Mouse (Mus musculus) liver, embryonic 14.5 days (tissue): ENCODE results near the gene Rbms1. TPM values are rescaled to one million over a fixed set of nuclear protein-coding genes. Genes with fewer than 3 reads are reported as not detected.

ENCODE experiments used
- ATAC-seq: fragments of 200-750 bp; cut with Nextera tagmentation; 2 replicates; pipeline ENCODE4 v1.8.0; 2017; ENCODE audit warnings: moderate number of reproducible peaks, mild to moderate bottlenecking, moderate library complexity; ENCODE audit not compliant: insufficient read depth
- DNase-seq, 3 experiments: peaks; one replicate each; pipeline ENCODE4 v3.0.0-alpha.2; 2012 to 2013; ENCODE audit warnings: low read depth in 3 of 3, low spot score in 3 of 3
- H3K27ac ChIP-seq: fragments of 300-500 bp; sonication (generic); 2 replicates; pipeline ENCODE4 v1.5.1; 2014; ENCODE audit warnings: moderate library complexity, mild to moderate bottlenecking, control low read depth, inconsistent platforms
- H3K27me3 ChIP-seq: fragments of 300-500 bp; sonication (generic); 2 replicates; pipeline ENCODE4 v1.6.1; 2014; ENCODE audit warnings: mild to moderate bottlenecking, low read length, moderate library complexity; ENCODE audit not compliant: control insufficient read depth, insufficient read depth
- H3K36me3 ChIP-seq: fragments of 300-500 bp; sonication (generic); replicated peaks from 2 replicates; pipeline ENCODE4 v1.6.1; 2014; ENCODE audit warnings: low read depth; ENCODE audit not compliant: control insufficient read depth, insufficient read depth
- H3K4me1 ChIP-seq, 2 experiments: fragments of 200-500 bp in 1 of 2; fragments of 300-500 bp in 1 of 2; sonication (generic) in 1 of 2; replicated peaks; 2 replicates each; pipeline ENCODE4 v1.6.1; 2012 to 2014; ENCODE audit warnings: antibody characterized with exemption in 1 of 2, inconsistent platforms in 1 of 2, low read length in 1 of 2; ENCODE audit not compliant: control insufficient read depth in 2 of 2, insufficient read depth in 2 of 2
- H3K4me2 ChIP-seq: fragments of 300-500 bp; sonication (generic); 2 replicates; pipeline ENCODE4 v1.6.1; 2014; ENCODE audit warnings: low read depth, mild to moderate bottlenecking, control low read depth, moderate library complexity
- H3K4me3 ChIP-seq, 2 experiments: fragments of 200-500 bp in 1 of 2; fragments of 300-500 bp in 1 of 2; sonication (generic) in 1 of 2; 2 replicates each; pipeline ENCODE4 v1.5.1; 2012 to 2014; ENCODE audit warnings: low read depth in 2 of 2, low read length in 2 of 2, mild to moderate bottlenecking in 2 of 2, control low read depth in 1 of 2, inconsistent platforms in 1 of 2, moderate library complexity in 1 of 2; ENCODE audit not compliant: insufficient read depth in 1 of 2
- H3K9ac ChIP-seq: fragments of 300-500 bp; sonication (generic); replicated peaks from 2 replicates; pipeline ENCODE4 v1.6.1; 2014; ENCODE audit warnings: mild to moderate bottlenecking, control low read depth, moderate library complexity
- H3K9me3 ChIP-seq: fragments of 300-500 bp; sonication (generic); 2 replicates; pipeline ENCODE4 v1.6.1; 2016; ENCODE audit warnings: low read length, mixed read lengths; ENCODE audit not compliant: control insufficient read depth
- CTCF ChIP-seq: IDR thresholded peaks from 2 replicates; pipeline ENCODE4 v1.5.1; 2016; ENCODE audit warnings: antibody characterized with exemption, low read depth, control low read depth
- EP300 ChIP-seq: IDR thresholded peaks from 2 replicates; pipeline ENCODE4 v1.6.1; 2016; ENCODE audit warnings: antibody characterized with exemption, low read depth
- WGBS: fragments of 180-500 bp; shearing (Covaris S2); extraction: QIAGEN DNeasy Blood & Tissue Kit; methylation state at CpG from one replicate; pipeline ENCODE4 v1.1.7; 2014; ENCODE audit not compliant: insufficient replicate concordance; 5-methylcytosine and 5-hydroxymethylcytosine counted together
- polyA plus RNA-seq, 2 experiments: library from polyadenylated mRNA; depleted of rRNA in 1 of 2; stranded (reverse) in 1 of 2; unstranded in 1 of 2; fragments of >200 nt; fragmentation: Nextera tagmentation in 1 of 2; extraction: Ambion mirVana in 1 of 2; gene quantifications; 2 replicates each; pipeline versions ENCODE4 v1.2.1 to v1.2.3; 2012 to 2014

Gene Rbms1
- polyA plus RNA-seq, 2 experiments: 16.8 to 31.8 TPM

GRCm38 (mm10) chr2:60730929-60731328, 232.1 kb downstream of the Rbms1 start:
- no peaks in the 10 kb centered on the region for H3K27me3 ChIP-seq
- H3K4me3 ChIP-seq: no peak overlapping the region
- H3K9ac ChIP-seq: no peak overlapping the region
- TF ChIP-seq CTCF (no peak), EP300 (no peak)
- ATAC-seq (no peak), DNase-seq (no peak)
- H3K9me3 ChIP-seq: no peaks in the 10 kb centered on the region
- H3K36me3 ChIP-seq: no peaks in the 10 kb centered on the region
- H3K4me1 ChIP-seq: no peaks in the 10 kb centered on the region
- H3K4me2 ChIP-seq: no peak overlapping the region
- 59% methylated on average over 6 of the region's 6 CpGs for WGBS
- H3K27ac ChIP-seq: no peak overlapping the region

GRCm38 (mm10) chr2:60730024-60730423, 233.0 kb downstream of the Rbms1 start:
- H3K4me1 ChIP-seq: no peaks in the 10 kb centered on the region
- no peak overlapping the region for H3K4me2 ChIP-seq
- WGBS: 33% methylated on average over 3 of the region's 3 CpGs
- ATAC-seq (no peak), DNase-seq (no peak)
- no peaks in the 10 kb centered on the region for H3K9me3 ChIP-seq
- no peaks in the 10 kb centered on the region for H3K27me3 ChIP-seq
- H3K36me3 ChIP-seq: no peaks in the 10 kb centered on the region
- H3K4me3 ChIP-seq: no peak overlapping the region
- H3K27ac ChIP-seq: no peak overlapping the region
- TF ChIP-seq EP300: no peak
- no peak for TF ChIP-seq CTCF
- no peak overlapping the region for H3K9ac ChIP-seq

- no peaks in the 10 kb centered on the region for H3K27me3 ChIP-seq
- H3K9me3 ChIP-seq: no peaks in the 10 kb centered on the region
- H3K36me3 ChIP-seq: no peaks in the 10 kb centered on the region
- H3K4me1 ChIP-seq: no peaks in the 10 kb centered on the region
- H3K9ac ChIP-seq: no peak overlapping the region
- WGBS: 65% methylated on average over 10 of the region's 10 CpGs
- no peak overlapping the region for H3K4me2 ChIP-seq
- DNase-seq: no peak
- TF ChIP-seq EP300 (no peak), CTCF (no peak)
- no peak overlapping the region for H3K4me3 ChIP-seq
- no peak overlapping the region for H3K27ac ChIP-seq
- ATAC-seq: no peak
Observed at GRCm38 (mm10) chr2:60728902-60729585, 233.9 kb downstream of the Rbms1 start.

DNA sequence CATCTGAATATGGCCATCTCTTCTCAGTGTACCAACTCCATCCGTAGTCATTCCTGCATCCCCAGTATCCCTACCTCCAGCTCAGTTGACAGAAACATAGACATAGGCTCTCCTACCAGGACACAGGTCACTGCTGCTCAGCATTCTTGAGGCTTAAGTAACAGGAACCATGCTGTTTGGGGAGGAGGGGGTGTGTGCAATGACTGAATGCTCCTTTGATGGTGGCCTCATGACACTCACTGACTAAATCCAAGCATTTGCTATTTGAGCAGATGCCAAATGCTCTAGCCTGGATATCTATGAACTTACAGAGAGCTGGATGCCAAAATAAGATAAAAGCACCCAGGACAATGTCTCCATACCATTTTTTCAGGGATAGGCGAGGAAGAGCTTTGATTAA, 238.3 kb downstream of the Rbms1 start:
- Histone ChIP-seq H3K9ac (no peak overlapping the region), H3K4me2 (no peak overlapping the region), H3K27ac (no peak overlapping the region), H3K36me3 (no peaks in the 10 kb centered on the region), H3K4me3 (no peak overlapping the region), H3K27me3 (no peaks in the 10 kb centered on the region), H3K4me1 (no peaks in the 10 kb centered on the region), H3K9me3 (no peaks in the 10 kb centered on the region)
- no peak for ATAC-seq
- DNase-seq: no peak
- WGBS: 50% methylated on average over 2 of the region's 2 CpGs
- TF ChIP-seq CTCF: no peak
- TF ChIP-seq EP300: no peak

DNA sequence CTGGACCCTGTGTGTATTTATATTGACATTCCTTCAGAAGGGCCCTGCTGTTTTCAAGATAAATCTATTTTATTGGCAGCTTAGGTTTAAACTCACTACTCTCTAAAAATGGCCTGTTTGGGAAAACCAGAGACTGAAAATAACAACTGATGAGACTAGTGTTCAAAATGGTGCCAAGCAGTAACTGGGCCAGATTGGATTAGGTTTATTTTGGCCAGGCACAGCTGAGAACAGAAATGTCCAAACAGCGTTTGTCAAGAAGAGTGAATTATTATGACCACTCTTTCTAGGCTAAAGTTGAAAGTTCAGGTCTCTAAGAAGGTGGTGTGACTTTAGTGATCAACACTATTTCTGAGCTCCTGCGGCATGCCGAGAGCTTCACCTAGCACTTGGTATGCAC, 240.0 kb downstream of the Rbms1 start:
- Histone ChIP-seq H3K4me2 (no peak overlapping the region), H3K27ac (no peak overlapping the region)
- TF ChIP-seq CTCF: no peak
- no peak for TF ChIP-seq EP300

More for the DNA sequence above, 240.0 kb downstream of the Rbms1 start:
- Histone ChIP-seq H3K4me3 (no peak overlapping the region), H3K9me3 (no peaks in the 10 kb centered on the region), H3K27me3 (no peaks in the 10 kb centered on the region), H3K4me1 (no peaks in the 10 kb centered on the region), H3K9ac (no peak overlapping the region), H3K36me3 (no peaks in the 10 kb centered on the region)
- 81% methylated on average over 3 of the region's 3 CpGs for WGBS
- DNase-seq (no peak), ATAC-seq (no peak)
